Mouse (Mus musculus) forebrain, postnatal 0 days (tissue): ENCODE results near the gene Actn1. TPM values are rescaled to one million over a fixed set of nuclear protein-coding genes. Genes with fewer than 3 reads are reported as not detected.

Source experiments
- ATAC-seq: fragments of 200-750 bp; cut with Nextera tagmentation; 2 replicates; pipeline ENCODE4 v1.8.0; 2017; ENCODE audit warnings: mild to moderate bottlenecking, moderate library complexity
- DNase-seq: peaks from one replicate; pipeline ENCODE4 v3.0.0-alpha.2; 2015
- H3K27ac ChIP-seq: fragments of 300-500 bp; sonication (generic); 2 replicates; pipeline ENCODE4 v1.5.1; 2014; ENCODE audit warnings: low read depth, mild to moderate bottlenecking, antibody characterized with exemption, low read length, moderate library complexity, mixed read lengths
- H3K27me3 ChIP-seq: fragments of 300-500 bp; sonication (generic); 2 replicates; pipeline ENCODE4 v1.6.1; 2014; ENCODE audit warnings: mild to moderate bottlenecking, low read length, mixed read lengths; ENCODE audit not compliant: insufficient read depth
- H3K36me3 ChIP-seq: fragments of 300-500 bp; sonication (generic); 2 replicates; pipeline ENCODE4 v1.6.1; 2014; ENCODE audit warnings: mild to moderate bottlenecking, moderate library complexity; ENCODE audit not compliant: insufficient read depth
- H3K4me1 ChIP-seq: fragments of 300-500 bp; sonication (generic); 2 replicates; pipeline ENCODE4 v1.6.1; 2014; ENCODE audit warnings: antibody characterized with exemption; ENCODE audit not compliant: insufficient read depth
- H3K4me2 ChIP-seq: fragments of 300-500 bp; sonication (generic); 2 replicates; pipeline ENCODE4 v1.6.1; 2014; ENCODE audit warnings: low read depth, mild to moderate bottlenecking, moderate library complexity
- H3K4me3 ChIP-seq: fragments of 300-500 bp; sonication (generic); 2 replicates; pipeline ENCODE4 v1.5.1; 2014; ENCODE audit warnings: low read depth, low read length, mixed read lengths
- H3K9ac ChIP-seq: fragments of 300-500 bp; sonication (generic); 2 replicates; pipeline ENCODE4 v1.6.1; 2014; ENCODE audit warnings: mild to moderate bottlenecking
- H3K9me3 ChIP-seq: fragments of 300-500 bp; sonication (generic); 2 replicates; pipeline ENCODE4 v1.6.1; 2016; ENCODE audit warnings: low read length
- CTCF ChIP-seq: sonication (generic); IDR thresholded peaks from 2 replicates; pipeline ENCODE4 v1.5.1; 2016; ENCODE audit warnings: antibody characterized with exemption, control low read depth, low read depth
- WGBS: fragments of 180-500 bp; shearing (Covaris S2); extraction: QIAGEN DNeasy Blood & Tissue Kit; methylation state at CpG from one replicate; pipeline ENCODE4 v1.1.7; 2014; 5-methylcytosine and 5-hydroxymethylcytosine counted together
- polyA plus RNA-seq: library from polyadenylated mRNA; unstranded; fragments of >200 nt; fragmentation: Nextera tagmentation; extraction: Ambion mirVana; gene quantifications from 2 replicates; pipeline ENCODE4 v1.2.1, GENCODE M21; 2015
- total RNA-seq: library from RNA; depleted of rRNA; stranded (reverse); fragments of >200 nt; gene quantifications from 2 replicates; pipeline ENCODE4 v1.2.3, GENCODE M21; 2014

Gene Actn1
- total and polyA plus RNA-seq, 2 experiments from 2014 or later, result 6.7 to 19.1 TPM

DNA sequence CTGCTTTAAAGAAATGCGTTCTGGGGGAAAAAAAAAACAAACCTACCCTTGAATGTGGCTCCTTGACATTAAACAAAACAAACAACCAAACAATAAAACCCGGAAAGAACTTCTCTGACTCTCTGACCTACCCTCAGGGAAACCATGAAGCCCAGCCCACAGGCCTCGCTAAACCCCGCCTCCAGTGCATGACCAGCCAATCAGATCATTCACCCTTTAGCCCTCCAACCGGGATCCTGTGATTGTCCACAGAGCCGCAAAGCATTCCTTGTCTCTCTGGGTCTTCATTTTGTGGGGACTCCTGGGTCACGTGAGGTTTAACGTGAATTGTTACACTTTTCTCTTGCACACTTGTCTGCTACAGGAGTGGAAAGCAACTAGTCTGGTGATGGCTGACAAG is 109.5 kb downstream of the Actn1 start:
- Histone ChIP-seq H3K9ac (no peak overlapping the region), H3K27ac (no peak overlapping the region), H3K27me3 (no peaks in the 10 kb centered on the region), H3K4me2 (no peak overlapping the region), H3K9me3 (no peaks in the 10 kb centered on the region), H3K4me3 (no peak overlapping the region), H3K4me1 (peaks cover 4% of the 10 kb centered on the region; the same call in 1 of the 2 replicates), H3K36me3 (no peaks in the 10 kb centered on the region)
- TF ChIP-seq CTCF, result no peak
- WGBS, result 29% methylated on average over 8 of the region's 8 CpGs
- ATAC-seq (no peak), DNase-seq (no peak)

DNA sequence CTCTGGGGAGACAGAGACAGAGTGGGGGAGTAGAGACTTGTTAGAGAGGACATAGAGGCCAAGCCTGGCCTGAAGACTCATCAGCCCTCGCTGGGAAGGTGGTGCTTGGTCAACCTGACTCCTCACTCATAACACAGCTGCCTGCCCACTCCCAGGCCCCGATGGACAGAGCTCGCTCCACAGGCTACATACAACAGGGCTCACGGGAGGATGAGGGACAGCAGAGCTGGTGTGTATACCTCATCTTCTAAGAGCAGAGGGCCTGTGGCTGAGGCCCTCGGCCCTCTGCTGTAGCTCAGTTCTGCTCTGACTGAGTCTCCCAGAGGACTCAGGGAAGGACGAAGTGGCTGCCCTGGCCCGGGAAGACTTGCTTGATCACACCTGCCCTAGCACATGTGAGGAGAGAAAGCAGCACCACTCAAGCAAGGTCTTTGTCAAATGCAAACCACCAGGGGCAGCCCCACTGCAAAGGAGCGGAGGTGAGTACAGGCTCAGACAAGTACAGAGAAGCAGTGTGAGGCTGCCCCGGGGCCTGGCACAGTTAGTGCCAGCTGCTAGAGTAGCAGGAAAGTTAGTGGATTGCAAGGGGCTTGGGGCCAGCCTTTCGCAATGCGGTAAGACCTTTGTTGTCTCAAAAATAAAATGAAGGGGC is 112.5 kb downstream of the Actn1 start:
- Histone ChIP-seq H3K9ac (no peak overlapping the region), H3K27ac (no peak overlapping the region), H3K27me3 (no peaks in the 10 kb centered on the region), H3K4me1 (peaks cover 8% of the 10 kb centered on the region), H3K4me2 (no peak overlapping the region), H3K9me3 (no peaks in the 10 kb centered on the region), H3K36me3 (no peaks in the 10 kb centered on the region), H3K4me3 (no peak overlapping the region)
- DNase-seq (no peak), ATAC-seq (no peak)
- TF ChIP-seq CTCF, result no peak
- WGBS, result 84% methylated on average over 11 of the region's 11 CpGs

DNA sequence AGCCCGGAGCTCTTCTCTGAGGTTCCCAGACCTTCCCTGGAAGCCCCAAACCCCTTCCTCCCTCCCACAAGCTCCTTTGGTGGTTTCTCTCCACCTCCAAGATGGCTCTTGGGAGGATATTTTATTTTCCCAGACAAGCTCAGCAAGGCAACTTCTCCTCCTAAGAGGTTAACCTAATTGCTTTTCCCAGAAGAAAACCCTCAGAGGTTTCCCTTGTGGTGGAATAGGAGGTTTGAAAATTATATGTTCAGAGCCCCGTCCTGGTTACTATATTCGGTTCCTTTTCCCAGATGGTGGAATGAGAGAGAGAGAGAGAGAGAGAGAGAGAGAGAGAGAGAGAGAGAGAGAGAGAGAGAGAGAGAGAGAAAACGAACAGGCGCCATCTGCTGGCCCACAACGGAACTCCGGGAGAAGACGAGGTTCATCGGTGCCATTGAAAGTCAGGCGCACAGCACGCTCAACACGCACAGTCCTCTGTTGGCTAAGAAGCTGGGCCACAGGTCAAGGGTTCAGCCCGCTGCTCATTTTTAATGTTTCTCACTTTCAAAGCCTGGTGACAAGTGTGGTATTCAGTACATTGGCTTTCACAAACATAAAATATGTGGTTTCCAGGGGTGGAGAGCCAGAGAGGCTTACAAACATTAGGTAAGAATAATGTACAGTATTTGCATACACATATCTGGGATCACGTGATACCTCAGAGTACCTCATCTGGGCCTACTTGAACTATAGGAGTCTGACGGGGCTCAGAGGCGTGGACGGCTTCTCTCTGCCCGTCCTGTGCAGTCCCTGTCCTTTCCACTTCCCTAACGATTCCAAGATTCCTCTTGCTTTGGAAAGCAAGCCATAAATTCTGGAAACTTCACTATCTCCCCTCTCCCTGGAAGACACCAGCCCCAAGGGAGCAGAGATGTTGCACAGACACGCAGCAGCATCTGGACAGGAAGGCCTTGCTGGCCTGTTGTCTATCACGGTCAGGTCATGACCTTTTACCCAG is 113.6 kb downstream of the Actn1 start:
- Histone ChIP-seq H3K4me3 (no peak overlapping the region), H3K9ac (no peak overlapping the region; the same call in 1 of the 2 replicates), H3K27me3 (no peaks in the 10 kb centered on the region), H3K4me2 (no peak overlapping the region), H3K36me3 (no peaks in the 10 kb centered on the region), H3K9me3 (no peaks in the 10 kb centered on the region), H3K4me1 (peaks cover 8% of the 10 kb centered on the region), H3K27ac (0 out of 2 replicates have a peak overlapping the region, but pooled peaks have one; percentile 40)
- peak; percentile 71 for ATAC-seq
- WGBS, result 44% methylated on average over 21 of the region's 21 CpGs
- TF ChIP-seq CTCF, result peak; percentile 87
- DNase-seq, result peak; percentile 86

DNA sequence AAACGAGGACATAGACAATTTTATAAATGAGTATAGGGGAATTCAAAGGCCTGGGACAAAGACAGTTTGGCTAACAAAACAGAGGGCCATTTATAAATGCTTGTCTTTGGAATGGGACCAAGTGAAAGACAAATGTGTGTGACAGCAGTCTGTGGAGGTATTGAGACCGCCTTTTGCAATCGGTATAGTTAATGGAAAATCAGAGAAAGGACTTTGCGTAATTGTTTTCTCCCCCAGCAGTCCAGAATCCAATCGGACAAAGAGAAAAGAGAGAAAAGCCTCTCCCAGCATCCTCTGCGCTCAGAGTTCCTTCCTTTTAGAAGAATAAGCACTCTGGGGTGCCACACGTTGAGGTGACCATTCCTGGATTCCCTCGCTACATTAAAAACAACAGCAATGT is 114.8 kb downstream of the Actn1 start:
- H3K27me3 ChIP-seq, result no peaks in the 10 kb centered on the region
- 14% methylated on average over 8 of the region's 8 CpGs for WGBS
- H3K9ac ChIP-seq, result no peak overlapping the region
- no peak overlapping the region for H3K27ac ChIP-seq
- H3K4me3 ChIP-seq, result no peak overlapping the region
- no peaks in the 10 kb centered on the region for H3K9me3 ChIP-seq
- H3K36me3 ChIP-seq, result no peaks in the 10 kb centered on the region
- ATAC-seq (no peak), DNase-seq (no peak)
- H3K4me2 ChIP-seq, result no peak overlapping the region
- peaks cover 8% of the 10 kb centered on the region for H3K4me1 ChIP-seq
- no peak for TF ChIP-seq CTCF

DNA sequence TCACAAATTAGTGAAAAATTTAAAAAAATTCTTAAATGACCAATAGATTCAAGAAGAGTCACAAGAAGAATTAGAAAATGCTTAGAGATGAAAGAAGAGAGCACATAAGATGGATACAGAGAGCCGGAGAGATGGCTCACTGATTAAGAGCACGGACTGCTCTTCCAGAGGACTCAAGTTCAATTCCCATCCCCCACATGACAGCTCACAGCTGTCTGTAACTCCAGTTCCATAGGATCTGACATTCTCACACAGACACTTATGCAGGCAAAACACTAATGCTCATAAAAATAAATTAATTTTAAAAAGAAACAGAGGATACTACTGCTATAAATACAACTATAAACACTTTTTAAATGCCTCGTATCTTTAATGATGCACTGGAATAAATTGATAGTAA is 115.3 kb downstream of the Actn1 start:
- Histone ChIP-seq H3K4me2 (no peak overlapping the region), H3K9ac (no peak overlapping the region), H3K27ac (no peak overlapping the region), H3K9me3 (no peaks in the 10 kb centered on the region), H3K27me3 (no peaks in the 10 kb centered on the region), H3K4me1 (peaks cover 8% of the 10 kb centered on the region), H3K4me3 (no peak overlapping the region), H3K36me3 (no peaks in the 10 kb centered on the region)
- DNase-seq (no peak), ATAC-seq (no peak)
- TF ChIP-seq CTCF, result no peak
- WGBS, result 56% methylated on average over 3 of the region's 3 CpGs

DNA sequence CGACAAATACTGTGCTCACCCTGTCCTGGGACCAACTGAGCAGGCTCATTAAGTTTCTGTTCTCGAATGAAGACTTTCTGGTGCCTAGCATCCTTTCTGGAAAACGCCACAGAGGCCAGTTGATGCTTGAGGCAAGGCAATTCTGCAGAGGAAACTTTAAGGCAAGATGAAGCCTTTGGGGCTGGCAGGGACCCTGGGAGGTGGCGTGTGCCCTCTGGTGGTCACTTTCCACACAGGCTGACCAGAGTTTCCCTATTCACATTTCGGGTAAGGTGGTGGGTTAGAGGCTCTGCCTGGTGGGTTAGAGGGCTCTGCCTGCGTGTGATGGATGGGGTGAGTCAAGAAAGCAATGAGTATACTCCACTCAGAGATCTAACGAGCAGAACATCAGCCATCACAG is 118.7 kb downstream of the Actn1 start:
- peak; percentile 88 for TF ChIP-seq CTCF
- Histone ChIP-seq H3K4me3 (no peak overlapping the region), H3K4me1 (peaks cover 8% of the 10 kb centered on the region), H3K9me3 (no peaks in the 10 kb centered on the region), H3K4me2 (no peak overlapping the region), H3K9ac (no peak overlapping the region), H3K27me3 (no peaks in the 10 kb centered on the region), H3K27ac (no peak overlapping the region), H3K36me3 (no peaks in the 10 kb centered on the region)
- ATAC-seq (peak; percentile 56; the same call in 1 of the 2 replicates), DNase-seq (peak; percentile 75)
- WGBS, result 22% methylated on average over 7 of the region's 7 CpGs

DNA sequence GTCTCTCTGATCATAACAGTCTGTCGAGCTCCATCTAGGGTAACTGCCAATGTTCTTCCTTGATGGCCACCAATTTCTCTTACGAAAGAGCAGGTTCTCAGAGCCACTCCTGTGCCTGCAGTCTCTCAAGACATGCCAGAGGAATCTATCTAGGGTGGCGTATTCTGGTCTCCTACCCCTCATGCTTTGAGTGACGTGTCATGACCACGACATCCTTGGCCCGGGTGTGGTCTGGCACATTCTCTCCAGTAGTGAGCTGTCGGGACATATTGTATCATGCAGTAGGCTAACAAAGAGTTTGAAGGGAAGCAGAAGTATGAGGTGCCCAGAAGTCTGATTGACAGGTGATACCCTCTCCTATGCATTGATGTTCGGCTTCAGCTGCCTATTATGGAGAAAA is 119.2 kb downstream of the Actn1 start:
- 87% methylated on average over 8 of the region's 8 CpGs for WGBS
- H3K4me2 ChIP-seq, result no peak overlapping the region
- ATAC-seq (no peak), DNase-seq (no peak)
- no peak overlapping the region for H3K4me3 ChIP-seq
- H3K4me1 ChIP-seq, result peaks cover 6% of the 10 kb centered on the region
- H3K27ac ChIP-seq, result no peak overlapping the region
- no peak for TF ChIP-seq CTCF
- no peaks in the 10 kb centered on the region for H3K27me3 ChIP-seq
- H3K9me3 ChIP-seq, result no peaks in the 10 kb centered on the region
- H3K36me3 ChIP-seq, result no peaks in the 10 kb centered on the region
- H3K9ac ChIP-seq, result no peak overlapping the region
